Mouse (Mus musculus) naive thymus-derived CD4-positive, alpha-beta T cell, adult 2 months (primary cell): ENCODE data around the gene Pxmp2.

Source experiments
- DNase-seq: peaks from one replicate; pipeline ENCODE4 v3.0.0-alpha.2; 2011; ENCODE audit warnings: low read depth

Pxmp2 gene

DNA sequence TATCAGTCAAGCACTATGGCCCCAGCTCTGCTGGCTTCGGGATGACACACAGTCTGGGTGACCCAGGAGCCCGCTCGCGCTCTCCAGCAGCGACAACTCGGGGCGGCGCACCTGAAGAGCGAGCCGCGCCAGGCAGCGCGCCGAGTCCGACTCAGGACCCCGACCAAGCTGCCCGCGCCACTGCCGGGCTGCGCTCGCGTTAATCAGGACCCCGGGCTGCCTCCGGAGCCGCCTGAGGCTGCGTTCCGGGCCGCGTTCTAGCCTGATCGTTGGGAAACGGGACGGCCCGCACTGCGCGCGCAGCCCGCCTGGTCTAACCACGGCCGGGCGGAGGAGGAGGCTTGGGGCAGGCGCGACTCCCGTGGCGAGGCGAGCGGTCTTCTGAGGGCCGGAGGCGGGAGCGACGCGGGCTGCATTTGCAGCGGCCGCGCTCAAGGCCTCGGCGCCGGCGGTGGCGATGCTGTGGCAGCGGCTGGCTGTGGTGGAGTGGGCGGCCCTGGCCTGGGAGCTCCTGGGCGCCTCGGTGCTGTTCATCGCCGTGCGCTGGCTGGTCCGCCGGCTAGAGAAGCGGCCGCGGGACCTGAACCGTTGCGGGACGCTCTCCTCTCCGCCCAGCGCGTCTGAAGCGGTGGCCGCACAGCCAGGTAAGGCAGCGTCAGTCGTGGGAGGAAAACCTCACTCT lies 55.1 kb downstream of the Pxmp2 start, which contains the start of gene Ankle2:
Gene Ankle2, plus strand, starts transcription at position 225 of the 682 bp plus-strand sequence.
- peak; percentile 95 for DNase-seq

DNA sequence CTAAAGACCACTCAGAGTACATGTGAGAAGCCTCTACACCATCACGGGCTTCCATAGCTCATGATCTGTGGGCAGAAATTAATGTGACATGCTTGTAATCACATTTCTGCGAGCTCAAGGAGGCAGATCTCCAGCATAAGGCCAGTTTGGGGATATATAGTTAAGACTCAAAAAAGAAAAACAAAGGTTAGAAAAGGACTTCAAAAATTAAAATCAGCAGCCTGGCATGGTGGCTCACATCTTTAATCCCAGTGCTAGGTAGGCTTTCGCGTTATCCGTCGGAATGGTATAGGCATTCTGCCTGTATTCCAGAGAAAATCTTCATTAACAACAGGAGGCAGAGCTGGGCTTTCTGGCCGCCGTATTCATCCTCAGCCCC lies 55.6 kb downstream of the Pxmp2 start:
- no peak for DNase-seq

DNA sequence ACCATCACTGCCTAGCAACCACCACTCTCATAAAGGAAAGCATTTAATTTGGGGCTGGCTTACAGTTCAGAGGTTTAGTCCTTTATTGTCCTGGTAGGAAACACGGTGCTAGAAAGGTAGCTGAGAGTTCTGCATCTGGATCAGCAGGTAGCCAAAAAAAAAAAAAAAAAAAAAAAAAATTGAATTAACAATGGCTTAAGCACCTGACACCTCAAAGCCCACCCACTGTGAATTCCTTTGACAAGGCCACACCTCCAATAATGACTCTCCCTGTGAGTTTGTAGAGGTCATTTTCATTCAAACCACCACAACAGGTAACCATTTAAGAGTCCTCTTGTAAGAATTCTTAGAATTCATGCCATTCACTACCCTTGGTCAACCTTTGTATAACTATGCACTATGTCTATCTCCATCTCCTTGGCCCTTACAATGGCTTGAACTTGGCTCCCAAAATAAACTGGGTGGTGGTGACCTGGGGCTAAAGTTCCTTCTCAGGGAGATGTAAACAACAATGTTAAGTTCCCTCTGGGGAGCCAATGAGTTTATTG lies 58.6 kb downstream of the Pxmp2 start:
- no peak for DNase-seq

DNA sequence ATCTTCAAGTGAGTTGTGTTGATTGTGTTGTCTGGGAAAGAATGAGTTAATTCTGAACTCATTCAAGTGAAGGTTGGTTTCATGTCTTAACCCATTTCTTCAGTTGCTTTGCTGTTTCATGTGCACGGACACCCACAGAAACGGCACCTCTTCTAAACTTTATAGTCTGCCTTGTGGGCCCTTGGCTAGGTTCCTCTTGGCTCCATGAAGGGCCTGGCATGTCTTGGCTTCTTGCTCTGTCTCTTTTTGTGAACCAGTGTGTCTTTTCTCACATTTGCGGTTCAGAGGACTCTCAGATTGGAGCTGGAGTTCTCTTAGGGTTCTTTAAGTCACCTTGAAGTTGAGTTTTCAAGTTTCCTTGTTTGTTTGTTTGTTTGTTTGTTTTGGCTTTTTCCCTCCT lies 60.9 kb downstream of the Pxmp2 start:
- no peak for DNase-seq
